Mouse (Mus musculus) spleen, adult 2 months (tissue): ENCODE results near the gene Cpne5.

Source experiments
- CTCF ChIP-seq: fragments of 200-500 bp; IDR thresholded peaks from 2 replicates; pipeline ENCODE4 v1.5.1; 2011; ENCODE audit warnings: mild to moderate bottlenecking, inconsistent platforms; ENCODE audit not compliant: insufficient read depth, insufficient read length, insufficient replicate concordance; ENCODE audit errors: extremely low read depth
- POLR2A ChIP-seq: fragments of 200-500 bp; IDR thresholded peaks from 2 replicates; pipeline ENCODE4 v1.6.1; 2011; ENCODE audit warnings: low read depth, low read length, inconsistent platforms

DNA sequence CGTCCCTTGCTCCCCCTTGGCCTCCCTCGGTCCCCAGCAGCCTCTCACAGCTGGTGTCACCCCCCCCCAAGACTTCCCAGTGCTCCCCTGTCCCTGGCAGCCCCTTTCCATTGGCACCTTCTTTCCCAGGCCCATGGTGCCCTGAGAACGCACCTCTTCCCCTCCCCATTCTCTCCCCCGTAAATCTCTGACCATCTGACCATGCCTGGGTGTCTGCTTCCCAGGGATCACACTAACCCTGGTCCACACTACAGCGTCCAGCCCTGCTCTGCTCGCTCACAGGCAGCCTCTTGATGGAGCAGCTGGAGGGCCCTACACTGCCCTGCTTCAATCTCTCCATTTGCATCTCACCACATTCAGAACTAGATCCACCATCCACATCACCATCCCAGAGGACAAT lies 18.5 kb upstream of the Cpne5 start:
- no peak for TF ChIP-seq CTCF
- TF ChIP-seq POLR2A, result no peak
